Mouse (Mus musculus): Measurements from ENCODE around the gene Snurf. TPM values are rescaled to one million over a fixed set of nuclear protein-coding genes. Genes with fewer than 3 reads are reported as not detected.

Gene Snurf
- not detected in 2 replicates for polyA plus RNA-seq (2012; rRNA removed)

GRCm38 (mm10) chr7:60004606-60005330 lies at the start of gene Snurf, which contains the start of gene Gm38393:
Gene Snurf (minus strand): TSS chr7:60005049.
Gene Gm38393 (minus strand): TSS chr7:60005064.
- peak; percentile 34 for DNase-seq (ENCODE audit: low spot score)

GRCm38 (mm10) chr7:60047481-60048201 lies 42.8 kb upstream of the Snurf start:
- no peak for DNase-seq (ENCODE audit: low spot score)

- no peak for DNase-seq (ENCODE audit: low spot score)
Measured at GRCm38 (mm10) chr7:60013186-60013585, 8.3 kb upstream of the Snurf start.

GRCm38 (mm10) chr7:60007727-60008360 lies 3.0 kb upstream of the Snurf start:
- DNase-seq (ENCODE audit: low spot score) = no peak

- no peak for DNase-seq (ENCODE audit: low spot score)
Measured at GRCm38 (mm10) chr7:60006262-60006661, 1.4 kb upstream of the Snurf start.

DNA sequence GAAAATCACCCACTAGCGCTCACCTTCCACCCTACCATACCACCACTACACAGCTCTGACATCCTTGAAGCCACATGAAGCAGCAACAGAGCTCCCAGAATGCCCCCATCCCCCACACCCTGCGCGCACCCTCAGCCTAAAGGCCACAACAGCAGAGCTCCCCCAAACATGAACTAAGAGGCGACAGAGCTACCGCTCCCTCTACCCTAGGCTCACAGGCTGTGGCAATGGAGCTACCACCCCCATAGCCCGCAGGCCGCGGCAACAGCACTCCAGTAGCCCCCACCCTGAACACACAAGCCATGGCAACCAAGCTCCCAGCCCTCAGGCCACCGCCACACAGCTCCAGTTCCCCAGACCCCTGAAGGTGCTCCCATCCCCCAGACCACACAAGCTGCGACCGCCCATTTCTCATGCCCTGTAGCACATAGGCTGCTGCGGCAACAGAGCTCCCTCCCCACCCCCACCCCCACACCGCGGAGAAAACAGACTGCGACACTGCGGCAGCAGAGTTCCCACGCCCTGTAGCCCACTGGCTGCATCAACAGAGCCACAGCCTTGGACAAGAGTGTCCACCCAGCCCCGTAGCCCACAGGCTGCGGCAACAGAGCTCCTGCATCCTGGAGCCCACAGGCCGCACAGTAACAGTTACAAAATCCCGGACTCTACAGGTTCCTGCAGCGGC lies 786 bp downstream of the Snurf start:
- DNase-seq (ENCODE audit: low spot score) = peak; percentile 20

- DNase-seq (ENCODE audit: low spot score) = no peak
Measured at GRCm38 (mm10) chr7:60003006-60003865, 1.6 kb downstream of the Snurf start.

DNA sequence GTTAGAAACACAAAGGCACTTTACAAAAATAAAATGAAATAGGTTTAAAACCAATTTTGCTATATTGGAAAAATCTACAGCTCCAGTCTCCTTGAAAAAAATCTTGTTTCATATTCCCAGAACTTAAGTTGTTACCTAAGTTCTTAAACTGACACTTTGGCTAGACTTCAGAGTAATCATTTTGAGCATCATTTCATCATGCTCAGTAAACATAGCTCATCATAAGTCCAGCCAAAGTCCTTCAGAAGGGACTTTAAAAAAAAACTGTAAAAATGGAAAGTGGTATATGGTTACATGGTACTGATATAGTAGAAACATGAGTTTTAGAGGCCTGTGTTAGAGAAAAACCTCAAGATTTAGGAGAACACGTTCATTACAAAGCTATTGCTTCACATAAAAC lies 26.2 kb downstream of the Snurf start:
- no peak for DNase-seq (ENCODE audit: low spot score)

Other genes with a start within 250 kb of the Snurf start
- 0.99 and 1.2 TPM in 2 replicates for gene Gm38393, start within 50 bp of the Snurf start, polyA plus RNA-seq (2012; rRNA removed)
- gene Snrpn, start 135.2 kb upstream of the Snurf start, polyA plus RNA-seq (2012; rRNA removed) = 28.7 and 30.0 TPM in 2 replicates

All from urinary bladder, adult 2 months (tissue).